Mouse (Mus musculus) midbrain, postnatal 0 days (tissue): Measurements from ENCODE around the gene Gclc. TPM values are rescaled to one million over a fixed set of nuclear protein-coding genes. Genes with fewer than 3 reads are reported as not detected.
A peak's percentile ranks its signal among the peaks of the same experiment; 100 is the strongest.

ENCODE experiments used
- ATAC-seq: fragments of 200-750 bp; cut with Nextera tagmentation; 2 replicates; pipeline ENCODE4 v1.8.0; 2017; ENCODE audit warnings: moderate number of reproducible peaks, mild to moderate bottlenecking, moderate TSS enrichment, moderate library complexity; ENCODE audit not compliant: low FRiP score
- DNase-seq: peaks from one replicate; pipeline ENCODE4 v3.0.0-alpha.2; 2015; ENCODE audit warnings: low spot score
- H3K27ac ChIP-seq: fragments of 300-500 bp; sonication (generic); 2 replicates; pipeline ENCODE4 v1.5.1; 2014; ENCODE audit warnings: low read depth, mild to moderate bottlenecking, low read length, mixed read lengths
- H3K27me3 ChIP-seq: fragments of 300-500 bp; sonication (generic); 2 replicates; pipeline ENCODE4 v1.6.1; 2014; ENCODE audit warnings: low read length, control low read depth, mixed read lengths; ENCODE audit not compliant: insufficient read depth
- H3K36me3 ChIP-seq: fragments of 300-500 bp; sonication (generic); 2 replicates; pipeline ENCODE4 v1.6.1; 2014; ENCODE audit warnings: low read length, control low read depth, mixed read lengths; ENCODE audit not compliant: insufficient read depth
- H3K4me1 ChIP-seq: fragments of 300-500 bp; sonication (generic); 2 replicates; pipeline ENCODE4 v1.6.1; 2014; ENCODE audit warnings: mild to moderate bottlenecking, control low read depth, antibody characterized with exemption, low read length, mixed read lengths; ENCODE audit not compliant: insufficient read depth
- H3K4me2 ChIP-seq: fragments of 300-500 bp; sonication (generic); 2 replicates; pipeline ENCODE4 v1.6.1; 2014; ENCODE audit warnings: low read depth, mild to moderate bottlenecking, low read length, mixed read lengths; ENCODE audit not compliant: poor library complexity, severe bottlenecking
- H3K4me3 ChIP-seq: fragments of 300-500 bp; sonication (generic); 2 replicates; pipeline ENCODE4 v1.5.1; 2014; ENCODE audit warnings: low read depth, mild to moderate bottlenecking, low read length, moderate library complexity
- H3K9ac ChIP-seq: fragments of 300-500 bp; sonication (generic); replicated peaks from 2 replicates; pipeline ENCODE4 v1.6.1; 2014; ENCODE audit warnings: mild to moderate bottlenecking, low read length, moderate library complexity, mixed read lengths; ENCODE audit not compliant: poor library complexity, severe bottlenecking
- H3K9me3 ChIP-seq: fragments of 300-500 bp; sonication (generic); 2 replicates; pipeline ENCODE4 v1.6.1; 2016; ENCODE audit warnings: low read length, control low read depth
- CTCF ChIP-seq: IDR thresholded peaks from 2 replicates; pipeline ENCODE4 v1.5.1; 2016; ENCODE audit warnings: antibody characterized with exemption, mild to moderate bottlenecking
- WGBS: fragments of 180-500 bp; shearing (Covaris S2); extraction: QIAGEN DNeasy Blood & Tissue Kit; methylation state at CpG from one replicate; pipeline ENCODE4 v1.1.7; 2014; 5-methylcytosine and 5-hydroxymethylcytosine counted together
- polyA plus RNA-seq: library from polyadenylated mRNA; unstranded; fragments of >200 nt; fragmentation: Nextera tagmentation; extraction: Ambion mirVana; gene quantifications from 2 replicates; pipeline ENCODE4 v1.2.1, GENCODE M21; 2015
- total RNA-seq: library from RNA; depleted of rRNA; stranded (reverse); fragments of >200 nt; gene quantifications from 2 replicates; pipeline ENCODE4 v1.2.3, GENCODE M21; 2014

The Gclc gene
- total and polyA plus RNA-seq, 2 experiments from 2014 or later, result 15.7 to 29.7 TPM

GRCm38 (mm10) chr9:77782201-77782600 is 27.9 kb downstream of the Gclc start:
- no peak for ATAC-seq
- Histone ChIP-seq H3K9ac (no peak overlapping the region), H3K4me3 (no peak overlapping the region), H3K36me3 (peaks cover 23% of the 10 kb centered on the region), H3K4me2 (no peak overlapping the region), H3K9me3 (no peaks in the 10 kb centered on the region), H3K27ac (no peak overlapping the region), H3K4me1 (no peaks in the 10 kb centered on the region), H3K27me3 (no peaks in the 10 kb centered on the region)
- no peak for TF ChIP-seq CTCF
- no peak for DNase-seq
- WGBS, result 64% methylated on average over 4 of the region's 4 CpGs

GRCm38 (mm10) chr9:77783006-77783405 is 28.7 kb downstream of the Gclc start:
- WGBS, result 89% methylated on average over 13 of the region's 13 CpGs
- Histone ChIP-seq H3K27me3 (no peaks in the 10 kb centered on the region), H3K9ac (no peak overlapping the region), H3K9me3 (no peaks in the 10 kb centered on the region), H3K4me2 (no peak overlapping the region), H3K36me3 (peaks cover 26% of the 10 kb centered on the region), H3K4me1 (no peaks in the 10 kb centered on the region), H3K27ac (no peak overlapping the region), H3K4me3 (no peak overlapping the region)
- ATAC-seq, result no peak
- no peak for TF ChIP-seq CTCF
- no peak for DNase-seq

- WGBS, result 92% methylated on average over 8 of the region's 8 CpGs
- no peaks in the 10 kb centered on the region for H3K4me1 ChIP-seq
- TF ChIP-seq CTCF, result no peak
- ATAC-seq, result no peak
- no peak overlapping the region for H3K4me2 ChIP-seq
- no peak overlapping the region for H3K4me3 ChIP-seq
- no peak for DNase-seq
- H3K27ac ChIP-seq, result no peak overlapping the region
- peaks cover 32% of the 10 kb centered on the region for H3K36me3 ChIP-seq
- no peaks in the 10 kb centered on the region for H3K27me3 ChIP-seq
- H3K9ac ChIP-seq, result no peak overlapping the region
- no peaks in the 10 kb centered on the region for H3K9me3 ChIP-seq
Observed at GRCm38 (mm10) chr9:77785466-77785865, 31.1 kb downstream of the Gclc start.

GRCm38 (mm10) chr9:77787936-77788335 is 33.6 kb downstream of the Gclc start:
- H3K4me3 ChIP-seq, result no peak overlapping the region
- H3K27ac ChIP-seq, result no peak overlapping the region
- no peak overlapping the region for H3K4me2 ChIP-seq
- H3K36me3 ChIP-seq, result peaks cover 45% of the 10 kb centered on the region
- TF ChIP-seq CTCF, result no peak
- H3K9ac ChIP-seq, result no peak overlapping the region
- H3K9me3 ChIP-seq, result no peaks in the 10 kb centered on the region
- H3K4me1 ChIP-seq, result no peaks in the 10 kb centered on the region
- no peak for ATAC-seq
- WGBS, result 93% methylated on average over 7 of the region's 7 CpGs
- no peak for DNase-seq
- H3K27me3 ChIP-seq, result no peaks in the 10 kb centered on the region

- H3K4me1 ChIP-seq, result no peaks in the 10 kb centered on the region
- ATAC-seq (no peak), DNase-seq (peak; percentile 85)
- H3K9ac ChIP-seq, result no peak overlapping the region
- TF ChIP-seq CTCF, result no peak
- H3K27ac ChIP-seq, result no peak overlapping the region
- 54% methylated on average over 12 of the region's 12 CpGs for WGBS
- no peaks in the 10 kb centered on the region for H3K9me3 ChIP-seq
- H3K4me3 ChIP-seq, result no peak overlapping the region
- peaks cover 51% of the 10 kb centered on the region for H3K36me3 ChIP-seq
- H3K27me3 ChIP-seq, result no peaks in the 10 kb centered on the region
- no peak overlapping the region for H3K4me2 ChIP-seq
Observed at GRCm38 (mm10) chr9:77789615-77790348, 35.4 kb downstream of the Gclc start.

GRCm38 (mm10) chr9:77793838-77794237 is 39.5 kb downstream of the Gclc start:
- no peaks in the 10 kb centered on the region for H3K9me3 ChIP-seq
- no peak for TF ChIP-seq CTCF
- H3K4me3 ChIP-seq, result no peak overlapping the region
- H3K27ac ChIP-seq, result no peak overlapping the region
- H3K4me1 ChIP-seq, result no peaks in the 10 kb centered on the region
- H3K27me3 ChIP-seq, result no peaks in the 10 kb centered on the region
- no peak for ATAC-seq
- 18% methylated on average over 3 of the region's 3 CpGs for WGBS
- H3K9ac ChIP-seq, result no peak overlapping the region
- DNase-seq, result no peak
- no peak overlapping the region for H3K4me2 ChIP-seq
- peaks cover 20% of the 10 kb centered on the region for H3K36me3 ChIP-seq
